Mouse (Mus musculus): ENCODE measurements around the gene Gm49394. TPM values are rescaled to one million over a fixed set of nuclear protein-coding genes. Genes with fewer than 3 reads are reported as not detected.

Gm49394 gene
- polyA plus RNA-seq, 1 experiment from 2014 or later: 0.07 TPM

DNA sequence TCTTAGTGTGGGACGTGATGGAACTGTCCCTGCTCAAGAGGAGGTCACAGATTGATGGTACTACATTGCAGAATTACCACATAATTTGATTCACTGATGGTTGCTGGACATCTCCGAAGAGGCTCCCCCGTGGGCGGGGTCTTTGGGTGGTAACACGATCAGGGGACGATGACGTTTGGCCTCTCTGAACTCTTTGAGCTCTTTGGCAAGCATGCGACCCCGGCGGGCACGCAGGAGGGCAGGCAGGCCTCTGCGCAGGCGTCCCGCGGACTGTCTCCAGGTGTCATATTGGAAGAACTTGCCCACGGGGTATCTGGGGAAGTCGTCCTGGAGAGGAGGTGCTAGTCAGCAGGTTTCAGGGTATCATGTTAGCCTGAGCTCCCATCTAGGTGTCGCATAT, 16.0 kb downstream of the Gm49394 start:
- ATAC-seq (ENCODE audit: low FRiP score, low TSS enrichment): no peak
- Histone ChIP-seq H3K27me3 (ENCODE audit: insufficient read depth, low read length) (peaks cover 55% of the 10 kb centered on the region), H3K9ac (replicated peaks; ENCODE audit: low read length) (no peak overlapping the region), H3K4me1 (ENCODE audit: insufficient read depth, low read length) (peaks cover 37% of the 10 kb centered on the region), H3K4me3 (ENCODE audit: low read length) (no peak overlapping the region), H3K4me2 (replicated peaks; ENCODE audit: low read depth, low read length) (no peak overlapping the region), H3K36me3 (ENCODE audit: insufficient read depth, low read length) (peaks cover 19% of the 10 kb centered on the region; the same call in 1 of the 2 replicates), H3K9me3 (ENCODE audit: low read length) (no peaks in the 10 kb centered on the region), H3K27ac (ENCODE audit: low read length) (no peak overlapping the region)
- WGBS: 17% methylated on average over 18 of the region's 18 CpGs

DNA sequence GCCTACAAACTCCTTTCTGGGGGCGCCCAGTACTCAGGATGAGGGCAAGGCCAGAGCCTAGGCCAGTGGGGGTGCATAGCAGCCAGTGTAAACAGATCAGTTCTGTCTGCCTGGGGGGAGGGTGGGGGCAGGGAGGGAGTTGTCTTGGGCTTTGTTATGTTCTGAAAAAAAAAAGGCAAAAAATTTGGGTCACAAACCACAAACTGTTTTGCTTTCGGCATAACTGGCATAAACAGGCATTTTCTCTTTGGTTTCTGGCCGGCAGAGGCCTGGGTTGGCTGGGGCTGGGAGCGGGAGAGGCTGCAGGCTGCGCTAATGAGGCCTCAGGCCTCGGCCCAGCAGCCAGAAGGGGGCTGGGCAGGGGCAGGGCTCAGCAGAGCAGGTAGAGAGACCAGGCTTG, 23.1 kb downstream of the Gm49394 start:
- no peak for ATAC-seq (ENCODE audit: low FRiP score, low TSS enrichment)
- Histone ChIP-seq H3K36me3 (ENCODE audit: insufficient read depth, low read length) (0 out of 2 replicates have a peak, but pooled peaks cover 2% of the 10 kb centered on the region), H3K9me3 (ENCODE audit: low read length) (peaks cover 6% of the 10 kb centered on the region; the same call in 1 of the 2 replicates), H3K27ac (ENCODE audit: low read length) (no peak overlapping the region), H3K9ac (replicated peaks; ENCODE audit: low read length) (no peak overlapping the region), H3K4me3 (ENCODE audit: low read length) (no peak overlapping the region), H3K4me2 (replicated peaks; ENCODE audit: low read depth, low read length) (no peak overlapping the region), H3K27me3 (ENCODE audit: insufficient read depth, low read length) (no peaks in the 10 kb centered on the region), H3K4me1 (ENCODE audit: insufficient read depth, low read length) (no peaks in the 10 kb centered on the region; the same call in 1 of the 2 replicates)
- WGBS: 40% methylated on average over 6 of the region's 6 CpGs

GRCm38 (mm10) chr7:142645045-142645444, 24.7 kb downstream of the Gm49394 start:
- ATAC-seq (ENCODE audit: low FRiP score, low TSS enrichment): no peak
- no peaks in the 10 kb centered on the region; the same call in 1 of the 2 replicates for H3K4me1 ChIP-seq (ENCODE audit: insufficient read depth, low read length)
- no peaks in the 10 kb centered on the region for H3K36me3 ChIP-seq (ENCODE audit: insufficient read depth, low read length)
- no peak overlapping the region for H3K4me2 ChIP-seq (replicated peaks; ENCODE audit: low read depth, low read length)
- H3K27me3 ChIP-seq (ENCODE audit: insufficient read depth, low read length): no peaks in the 10 kb centered on the region
- H3K27ac ChIP-seq (ENCODE audit: low read length): no peak overlapping the region
- peaks cover 6% of the 10 kb centered on the region; the same call in 1 of the 2 replicates for H3K9me3 ChIP-seq (ENCODE audit: low read length)
- no peak overlapping the region for H3K9ac ChIP-seq (replicated peaks; ENCODE audit: low read length)
- 52% methylated on average over 5 of the region's 5 CpGs for WGBS
- H3K4me3 ChIP-seq (ENCODE audit: low read length): no peak overlapping the region

- Histone ChIP-seq H3K9ac (replicated peaks; ENCODE audit: low read length) (no peak overlapping the region), H3K9me3 (ENCODE audit: low read length) (no peaks in the 10 kb centered on the region), H3K27me3 (ENCODE audit: insufficient read depth, low read length) (no peaks in the 10 kb centered on the region), H3K36me3 (ENCODE audit: insufficient read depth, low read length) (no peaks in the 10 kb centered on the region), H3K27ac (ENCODE audit: low read length) (no peak overlapping the region), H3K4me3 (ENCODE audit: low read length) (no peak overlapping the region), H3K4me2 (replicated peaks; ENCODE audit: low read depth, low read length) (no peak overlapping the region), H3K4me1 (ENCODE audit: insufficient read depth, low read length) (peaks cover 8% of the 10 kb centered on the region; the same call in 1 of the 2 replicates)
- no peak for ATAC-seq (ENCODE audit: low FRiP score, low TSS enrichment)
Observed at GRCm38 (mm10) chr7:142636178-142636577, 33.6 kb downstream of the Gm49394 start.

GRCm38 (mm10) chr7:142630691-142631090, 39.1 kb downstream of the Gm49394 start:
- H3K27ac ChIP-seq (ENCODE audit: low read length): no peak overlapping the region
- H3K4me2 ChIP-seq (replicated peaks; ENCODE audit: low read depth, low read length): no peak overlapping the region
- no peaks in the 10 kb centered on the region for H3K27me3 ChIP-seq (ENCODE audit: insufficient read depth, low read length)
- 81% methylated on average over 10 of the region's 10 CpGs for WGBS
- no peaks in the 10 kb centered on the region for H3K36me3 ChIP-seq (ENCODE audit: insufficient read depth, low read length)
- no peak overlapping the region for H3K4me3 ChIP-seq (ENCODE audit: low read length)
- H3K4me1 ChIP-seq (ENCODE audit: insufficient read depth, low read length): no peaks in the 10 kb centered on the region
- no peak for ATAC-seq (ENCODE audit: low FRiP score, low TSS enrichment)
- H3K9ac ChIP-seq (replicated peaks; ENCODE audit: low read length): no peak overlapping the region
- no peaks in the 10 kb centered on the region for H3K9me3 ChIP-seq (ENCODE audit: low read length)

DNA sequence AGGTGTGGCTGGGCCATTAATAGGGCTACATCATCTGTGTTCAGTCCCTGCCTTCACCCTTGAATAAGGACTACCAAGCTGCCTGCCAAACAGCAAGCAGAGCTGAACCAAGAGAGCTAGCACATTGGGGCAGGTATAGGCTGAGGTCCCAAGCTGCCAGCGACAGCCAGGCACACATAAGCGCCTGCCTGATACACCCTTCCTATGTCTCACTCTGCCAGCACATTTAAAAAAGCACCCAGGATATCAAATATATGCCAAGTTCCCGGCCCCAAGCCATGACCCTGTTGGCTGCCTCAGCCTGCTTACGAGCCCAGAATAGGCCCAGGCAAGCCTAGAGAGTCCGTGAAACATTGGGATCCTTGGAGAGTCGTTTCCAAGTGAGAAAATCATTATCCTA, 39.9 kb downstream of the Gm49394 start:
- Histone ChIP-seq H3K4me3 (ENCODE audit: low read length) (no peak overlapping the region), H3K9me3 (ENCODE audit: low read length) (no peaks in the 10 kb centered on the region), H3K4me2 (replicated peaks; ENCODE audit: low read depth, low read length) (no peak overlapping the region), H3K36me3 (ENCODE audit: insufficient read depth, low read length) (no peaks in the 10 kb centered on the region), H3K27me3 (ENCODE audit: insufficient read depth, low read length) (no peaks in the 10 kb centered on the region), H3K9ac (replicated peaks; ENCODE audit: low read length) (no peak overlapping the region), H3K4me1 (ENCODE audit: insufficient read depth, low read length) (no peaks in the 10 kb centered on the region), H3K27ac (ENCODE audit: low read length) (no peak overlapping the region)
- 80% methylated on average over 6 of the region's 6 CpGs for WGBS
- no peak for ATAC-seq (ENCODE audit: low FRiP score, low TSS enrichment)

DNA sequence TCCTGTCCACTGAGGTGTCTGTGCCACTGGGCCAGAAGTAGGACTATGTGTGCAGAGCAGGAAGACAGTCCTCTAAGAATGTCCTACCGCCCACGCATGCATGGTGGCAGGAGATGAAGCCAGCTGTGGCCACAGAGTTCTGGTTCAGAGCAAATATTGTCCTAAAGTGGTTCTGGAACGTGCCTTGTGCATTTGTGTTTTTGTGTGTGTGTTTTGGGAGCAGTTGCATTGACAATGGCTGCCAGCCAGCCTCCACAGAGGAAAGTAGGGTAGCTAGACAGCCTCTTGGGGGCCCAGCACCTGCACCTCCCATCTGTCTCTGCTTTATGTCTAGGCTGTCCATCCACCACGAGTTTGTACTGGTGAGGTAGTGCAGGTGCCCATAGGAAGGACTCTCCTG, 47.6 kb downstream of the Gm49394 start:
- 77% methylated on average over 4 of the region's 4 CpGs for WGBS
- H3K27me3 ChIP-seq (ENCODE audit: insufficient read depth, low read length): no peaks in the 10 kb centered on the region
- H3K36me3 ChIP-seq (ENCODE audit: insufficient read depth, low read length): no peaks in the 10 kb centered on the region
- H3K4me2 ChIP-seq (replicated peaks; ENCODE audit: low read depth, low read length): no peak overlapping the region
- H3K27ac ChIP-seq (ENCODE audit: low read length): no peak overlapping the region
- H3K9me3 ChIP-seq (ENCODE audit: low read length): no peaks in the 10 kb centered on the region
- H3K4me3 ChIP-seq (ENCODE audit: low read length): no peak overlapping the region
- ATAC-seq (ENCODE audit: low FRiP score, low TSS enrichment): no peak
- no peak overlapping the region for H3K9ac ChIP-seq (replicated peaks; ENCODE audit: low read length)
- H3K4me1 ChIP-seq (ENCODE audit: insufficient read depth, low read length): no peaks in the 10 kb centered on the region

- Histone ChIP-seq H3K9ac (replicated peaks; ENCODE audit: low read length) (no peak overlapping the region), H3K27ac (ENCODE audit: low read length) (no peak overlapping the region)
Observed at GRCm38 (mm10) chr7:142613077-142613476, 56.7 kb downstream of the Gm49394 start.

DNA sequence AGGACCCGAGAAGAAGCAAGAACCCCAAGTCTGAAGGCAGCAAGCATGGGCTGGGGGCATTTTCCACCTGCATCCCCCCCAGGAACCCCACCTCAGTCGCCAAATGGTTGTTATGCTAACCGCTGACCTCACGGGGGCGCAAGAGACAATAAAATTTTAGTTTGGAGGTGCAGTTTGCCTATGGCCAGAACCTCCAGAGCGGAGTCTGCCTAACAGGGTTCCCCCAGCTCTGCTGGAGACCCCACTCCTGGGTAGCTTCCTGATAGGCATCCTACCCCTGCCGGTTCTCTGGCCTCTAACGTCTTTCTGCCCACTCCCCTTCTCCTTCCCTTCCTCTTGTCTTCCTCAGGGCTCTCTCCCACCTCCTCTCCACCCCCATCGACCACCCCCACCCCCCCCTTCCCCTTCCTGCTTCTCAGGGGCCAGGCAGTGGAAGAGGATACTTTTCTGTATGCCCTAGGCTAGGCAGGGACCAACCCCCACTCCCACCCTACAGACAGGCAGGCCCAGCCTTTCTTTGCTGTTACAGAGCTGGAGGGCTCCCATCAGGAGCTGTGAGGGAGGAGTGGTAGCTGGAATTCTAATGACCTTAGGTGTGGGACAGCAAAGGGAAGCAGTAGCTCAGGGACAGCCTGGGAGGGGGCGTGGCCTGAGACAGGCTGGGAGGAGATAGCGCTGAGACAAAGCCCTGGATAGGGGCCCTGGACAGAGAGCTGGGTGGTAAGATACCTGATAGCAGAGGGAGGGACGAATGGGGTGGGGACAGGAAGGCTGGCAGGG, 58.9 kb downstream of the Gm49394 start:
- ATAC-seq (ENCODE audit: low FRiP score, low TSS enrichment): peak; percentile 97
- no peaks in the 10 kb centered on the region for H3K9me3 ChIP-seq (ENCODE audit: low read length)
- H3K9ac ChIP-seq (replicated peaks; ENCODE audit: low read length): peak overlapping the region; percentile 43
- peak overlapping the region; percentile 48 for H3K4me2 ChIP-seq (replicated peaks; ENCODE audit: low read depth, low read length)
- peaks cover 27% of the 10 kb centered on the region for H3K4me1 ChIP-seq (ENCODE audit: insufficient read depth, low read length)
- peak overlapping the region; percentile 6; the same call in 1 of the 2 replicates for H3K4me3 ChIP-seq (ENCODE audit: low read length)
- H3K36me3 ChIP-seq (ENCODE audit: insufficient read depth, low read length): no peaks in the 10 kb centered on the region
- 3% methylated on average over 12 of the region's 12 CpGs for WGBS
- no peaks in the 10 kb centered on the region for H3K27me3 ChIP-seq (ENCODE audit: insufficient read depth, low read length)
- H3K27ac ChIP-seq (ENCODE audit: low read length): peak overlapping the region; percentile 79

More at GRCm38 (mm10) chr7:142613077-142613476, 56.7 kb downstream of the Gm49394 start:
- whole genome bisulfite sequencing: 59% methylated on average over 2 of the region's 2 CpGs
- peaks cover 27% of the 10 kb centered on the region for H3K4me1 ChIP-seq (ENCODE audit: insufficient read depth, low read length)
- H3K27me3 ChIP-seq (ENCODE audit: insufficient read depth, low read length): no peaks in the 10 kb centered on the region
- no peak overlapping the region for H3K4me2 ChIP-seq (replicated peaks; ENCODE audit: low read depth, low read length)
- no peaks in the 10 kb centered on the region for H3K36me3 ChIP-seq (ENCODE audit: insufficient read depth, low read length)
- no peak overlapping the region for H3K4me3 ChIP-seq (ENCODE audit: low read length)
- H3K9me3 ChIP-seq (ENCODE audit: low read length): no peaks in the 10 kb centered on the region
- ATAC-seq (ENCODE audit: low FRiP score, low TSS enrichment): no peak

DNA sequence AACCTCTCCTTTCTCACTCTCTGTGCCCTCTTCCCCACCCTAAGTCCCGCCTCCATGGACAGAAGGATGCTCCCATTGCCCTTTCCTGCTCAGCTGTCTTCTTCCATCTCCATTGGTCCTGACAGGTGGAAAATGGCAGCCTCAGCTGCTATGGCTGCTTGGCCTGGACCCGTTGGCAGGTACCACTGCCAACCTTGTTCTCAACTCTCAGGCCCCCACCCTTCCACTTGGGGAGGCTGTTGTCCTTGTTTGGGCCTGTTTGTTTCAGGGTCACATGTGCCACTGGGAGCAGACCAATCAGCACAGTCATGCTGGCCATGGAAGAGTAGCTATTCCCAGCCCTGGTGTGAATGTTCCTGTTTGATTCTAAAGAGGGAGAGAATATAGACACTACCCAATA, 68.8 kb downstream of the Gm49394 start:
- Histone ChIP-seq H3K9me3 (ENCODE audit: low read length) (no peaks in the 10 kb centered on the region), H3K4me2 (replicated peaks; ENCODE audit: low read depth, low read length) (no peak overlapping the region)
- 87% methylated on average over 2 of the region's 2 CpGs for WGBS

More for the DNA sequence above, 68.8 kb downstream of the Gm49394 start:
- Histone ChIP-seq H3K27me3 (ENCODE audit: insufficient read depth, low read length) (no peaks in the 10 kb centered on the region), H3K27ac (ENCODE audit: low read length) (no peak overlapping the region), H3K9ac (replicated peaks; ENCODE audit: low read length) (no peak overlapping the region), H3K4me1 (ENCODE audit: insufficient read depth, low read length) (peaks cover 11% of the 10 kb centered on the region), H3K4me3 (ENCODE audit: low read length) (no peak overlapping the region), H3K36me3 (ENCODE audit: insufficient read depth, low read length) (no peaks in the 10 kb centered on the region)
- no peak for ATAC-seq (ENCODE audit: low FRiP score, low TSS enrichment)

All from kidney, embryonic 16.5 days (tissue).